Mouse (Mus musculus) MEL (cell line): ENCODE measurements around the gene Ncln. TPM values are rescaled to one million over a fixed set of nuclear protein-coding genes. Genes with fewer than 3 reads are reported as not detected.

Experiments used
- DNase-seq: peaks from one replicate; pipeline ENCODE4 v3.0.0; 2011; ENCODE audit warnings: low read depth, low spot score
- H3K27ac ChIP-seq: 2 replicates; pipeline ENCODE4 v1.5.1; 2012; ENCODE audit warnings: low read depth, mild to moderate bottlenecking, control low read depth, low read length, moderate library complexity; ENCODE audit not compliant: control insufficient read depth
- H3K27me3 ChIP-seq, 2 experiments: fragments of 150-350 bp in 1 of 2; sonication (generic) in 1 of 2; 2 replicates each; pipeline ENCODE4 v1.6.1; 2012; ENCODE audit warnings: low read length in 2 of 2, mild to moderate bottlenecking in 2 of 2, improper control_type of control experiment in 1 of 2, moderate library complexity in 1 of 2; ENCODE audit not compliant: insufficient read depth in 2 of 2, control insufficient read depth in 1 of 2
- H3K36me3 ChIP-seq, 2 experiments: 2 replicates each; pipeline ENCODE4 v1.6.1; 2012 to 2014; ENCODE audit warnings: low read length in 2 of 2, improper control_type of control experiment in 1 of 2, inconsistent platforms in 1 of 2, mild to moderate bottlenecking in 1 of 2; ENCODE audit not compliant: insufficient read depth in 2 of 2, control insufficient read depth in 1 of 2
- H3K4me1 ChIP-seq, 2 experiments: fragments of 150-350 bp in 1 of 2; sonication (generic) in 1 of 2; 2 replicates each; pipeline ENCODE4 v1.6.1; 2012; ENCODE audit warnings: low read length in 2 of 2, improper control_type of control experiment in 1 of 2, mild to moderate bottlenecking in 1 of 2; ENCODE audit not compliant: insufficient read depth in 2 of 2, control insufficient read depth in 1 of 2
- H3K4me3 ChIP-seq, 2 experiments: fragments of 150-350 bp in 1 of 2; sonication (generic) in 1 of 2; 2 replicates each; pipeline ENCODE4 v1.5.1; 2012; ENCODE audit warnings: low read depth in 2 of 2, low read length in 2 of 2, mild to moderate bottlenecking in 2 of 2, moderate library complexity in 2 of 2, control low read depth in 1 of 2, improper control_type of control experiment in 1 of 2; ENCODE audit not compliant: control insufficient read depth in 1 of 2, insufficient read depth in 1 of 2
- H3K79me2 ChIP-seq: 2 replicates; pipeline ENCODE4 v1.6.1; 2012; ENCODE audit warnings: mild to moderate bottlenecking, low read length, moderate library complexity; ENCODE audit not compliant: control insufficient read depth, poor library complexity, insufficient read depth
- H3K9ac ChIP-seq: 2 replicates; pipeline ENCODE4 v1.6.1; 2012; ENCODE audit warnings: low read depth, mild to moderate bottlenecking, control low read depth, low read length, moderate library complexity; ENCODE audit not compliant: control insufficient read depth, poor library complexity, severe bottlenecking
- H3K9me3 ChIP-seq: fragments of 150-350 bp; sonication (generic); replicated peaks from 2 replicates; pipeline ENCODE4 v1.6.1; 2012; ENCODE audit warnings: mild to moderate bottlenecking, low read length, improper control_type of control experiment, moderate library complexity; ENCODE audit not compliant: insufficient read depth
- BHLHE40 ChIP-seq: IDR thresholded peaks from 2 replicates; pipeline ENCODE4 v1.6.1; 2012; ENCODE audit warnings: low read depth, mild to moderate bottlenecking, inconsistent platforms, low read length, improper control_type of control experiment, borderline replicate concordance
- CHD1 ChIP-seq: IDR thresholded peaks from 2 replicates; pipeline ENCODE4 v1.6.1; 2012; ENCODE audit warnings: low read depth, mild to moderate bottlenecking, inconsistent platforms, low read length, improper control_type of control experiment
- E2F4 ChIP-seq: IDR thresholded peaks from 2 replicates; pipeline ENCODE4 v1.6.1; 2011; ENCODE audit warnings: low read depth, low read length, improper control_type of control experiment, borderline replicate concordance
- ELF1 ChIP-seq: IDR thresholded peaks from 2 replicates; pipeline ENCODE4 v1.6.1; 2014; ENCODE audit warnings: low read depth, mild to moderate bottlenecking, inconsistent platforms, low read length, improper control_type of control experiment, moderate library complexity
- EP300 ChIP-seq, 2 experiments: IDR thresholded peaks; 2 replicates each; pipeline ENCODE4 v1.6.1; 2011; ENCODE audit warnings: improper control_type of control experiment in 2 of 2, low read length in 2 of 2, low read depth in 1 of 2, mild to moderate bottlenecking in 1 of 2
- ETS1 ChIP-seq: IDR thresholded peaks from 2 replicates; pipeline ENCODE4 v1.6.1; 2012; ENCODE audit warnings: low read depth, mild to moderate bottlenecking, inconsistent platforms, low read length, improper control_type of control experiment, moderate library complexity
- JUND ChIP-seq: IDR thresholded peaks from 2 replicates; pipeline ENCODE4 v1.6.1; 2011; ENCODE audit warnings: low read depth, mild to moderate bottlenecking, improper control_type of control experiment, low read length
- KAT2A ChIP-seq: conservative IDR thresholded peaks from 2 replicates; pipeline ENCODE4 v1.6.1; 2012; ENCODE audit warnings: low read depth, low read length, improper control_type of control experiment, inconsistent platforms
- MAX ChIP-seq: IDR thresholded peaks from 2 replicates; pipeline ENCODE4 v1.6.1; 2011; ENCODE audit warnings: low read length, improper control_type of control experiment
- MAZ ChIP-seq: IDR thresholded peaks from 2 replicates; pipeline ENCODE4 v1.6.1; 2012; ENCODE audit warnings: low read depth, mild to moderate bottlenecking, inconsistent platforms, low read length, improper control_type of control experiment
- MEF2A ChIP-seq: IDR thresholded peaks from 2 replicates; pipeline ENCODE4 v1.6.1; 2014; ENCODE audit warnings: low read depth, mild to moderate bottlenecking, inconsistent platforms, low read length, improper control_type of control experiment; ENCODE audit not compliant: poor library complexity, insufficient replicate concordance, severe bottlenecking; ENCODE audit errors: extremely low read depth
- MYC ChIP-seq: IDR thresholded peaks from 2 replicates; pipeline ENCODE4 v1.6.1; 2011; ENCODE audit warnings: low read depth, mild to moderate bottlenecking, low read length, improper control_type of control experiment, moderate library complexity
- NRF1 ChIP-seq: IDR thresholded peaks from 2 replicates; pipeline ENCODE4 v1.6.1; 2014; ENCODE audit warnings: low read depth, mild to moderate bottlenecking, inconsistent platforms, low read length, improper control_type of control experiment, moderate library complexity; ENCODE audit not compliant: poor library complexity, insufficient read depth, severe bottlenecking
- POLR2A ChIP-seq, 2 experiments: IDR thresholded peaks; 2 replicates each; pipeline ENCODE4 v1.6.1; 2011 to 2012; ENCODE audit warnings: low read length in 2 of 2, mild to moderate bottlenecking in 2 of 2, control low read depth in 1 of 2, improper control_type of control experiment in 1 of 2, low read depth in 1 of 2, moderate library complexity in 1 of 2; ENCODE audit not compliant: control insufficient read depth in 1 of 2, insufficient read depth in 1 of 2, poor library complexity in 1 of 2
- RAD21 ChIP-seq: IDR thresholded peaks from 2 replicates; pipeline ENCODE4 v1.6.1; 2011; ENCODE audit warnings: mild to moderate bottlenecking, low read depth, low read length, improper control_type of control experiment
- RCOR1 ChIP-seq: IDR thresholded peaks from 2 replicates; pipeline ENCODE4 v1.6.1; 2012; ENCODE audit warnings: low read depth, mild to moderate bottlenecking, inconsistent platforms, low read length, improper control_type of control experiment
- SIN3A ChIP-seq: IDR thresholded peaks from 2 replicates; pipeline ENCODE4 v1.6.1; 2012; ENCODE audit warnings: low read length, improper control_type of control experiment, inconsistent platforms
- SMC3 ChIP-seq: IDR thresholded peaks from 2 replicates; pipeline ENCODE4 v1.6.1; 2011; ENCODE audit warnings: low read depth, low read length, improper control_type of control experiment
- TAL1 ChIP-seq: IDR thresholded peaks from 2 replicates; pipeline ENCODE4 v1.6.1; 2012; ENCODE audit warnings: mild to moderate bottlenecking, inconsistent platforms, low read length, moderate library complexity, mixed read lengths
- TCF12 ChIP-seq: IDR thresholded peaks from 2 replicates; pipeline ENCODE4 v1.6.1; 2014; ENCODE audit warnings: low read depth, mild to moderate bottlenecking, inconsistent platforms, low read length, improper control_type of control experiment, moderate library complexity
- UBTF ChIP-seq: IDR thresholded peaks from 2 replicates; pipeline ENCODE4 v1.6.1; 2012; ENCODE audit warnings: low read depth, mild to moderate bottlenecking, inconsistent platforms, low read length, improper control_type of control experiment, moderate library complexity, borderline replicate concordance; ENCODE audit not compliant: insufficient read depth
- USF1 ChIP-seq: IDR thresholded peaks from 2 replicates; pipeline ENCODE4 v1.6.1; 2014; ENCODE audit warnings: low read depth, mild to moderate bottlenecking, inconsistent platforms, low read length, improper control_type of control experiment, moderate library complexity
- ZKSCAN1 ChIP-seq: IDR thresholded peaks from 2 replicates; pipeline ENCODE4 v1.6.1; 2012; ENCODE audit warnings: low read depth, mild to moderate bottlenecking, inconsistent platforms, low read length, improper control_type of control experiment, moderate library complexity
- ZMIZ1 ChIP-seq: IDR thresholded peaks from 2 replicates; pipeline ENCODE4 v1.6.1; 2012; ENCODE audit warnings: low read depth, mild to moderate bottlenecking, inconsistent platforms, low read length, improper control_type of control experiment, moderate library complexity
- ZNF384 ChIP-seq: IDR thresholded peaks from 2 replicates; pipeline ENCODE4 v1.6.1; 2012; ENCODE audit warnings: low read depth, mild to moderate bottlenecking, inconsistent platforms, low read length, improper control_type of control experiment
- polyA plus RNA-seq, 2 experiments: library from polyadenylated mRNA; stranded (reverse) in 1 of 2; unstranded in 1 of 2; fragments of >175 nt in 1 of 2; fragments of >200 nt in 1 of 2; gene quantifications; 2 replicates each; pipeline versions ENCODE4 v1.2.1 to v1.2.4; 2012; ENCODE audit warnings: low replicate concordance in 2 of 2, low read depth in 1 of 2; ENCODE audit not compliant: insufficient read length in 2 of 2, insufficient read depth in 1 of 2, missing spikeins in 1 of 2
- total RNA-seq: library from RNA; depleted of rRNA; stranded (reverse); fragments of 300-350 nt; gene quantifications from 2 replicates; pipeline ENCODE4 v1.2.3, GENCODE M21; 2012

Ncln gene
- total and polyA plus RNA-seq, 3 experiments: 136 to 276 (median 215) TPM

DNA sequence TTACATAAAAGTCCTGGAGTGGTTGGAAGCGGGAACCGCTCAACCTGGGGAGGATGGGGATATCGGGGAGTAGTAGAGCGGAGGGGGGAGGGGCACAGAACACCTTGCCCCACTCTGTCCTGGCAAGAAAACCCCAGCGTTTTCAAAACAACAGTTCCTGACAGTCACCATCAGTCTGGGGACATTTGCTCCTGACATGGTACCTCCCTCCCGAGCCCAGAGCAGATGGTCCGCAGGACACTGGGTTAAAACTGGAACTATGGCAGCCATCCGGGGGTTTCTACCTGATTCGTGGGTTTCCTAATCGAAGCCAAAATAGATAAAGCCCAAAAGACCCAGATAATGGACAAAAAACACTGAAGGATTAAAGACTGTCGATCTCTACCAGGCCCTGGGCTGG is 35.2 kb downstream of the Ncln start:
- TF ChIP-seq ZMIZ1 (no peak), E2F4 (no peak), RCOR1 (no peak), ZNF384 (no peak), EP300 (IDR thresholded peaks at IDR 0.05; ENCODE audit: low read depth in 1 of 2, low read length in 2 of 2) (no peak)
- TF ChIP-seq, all 39 proteins: peak for 0

DNA sequence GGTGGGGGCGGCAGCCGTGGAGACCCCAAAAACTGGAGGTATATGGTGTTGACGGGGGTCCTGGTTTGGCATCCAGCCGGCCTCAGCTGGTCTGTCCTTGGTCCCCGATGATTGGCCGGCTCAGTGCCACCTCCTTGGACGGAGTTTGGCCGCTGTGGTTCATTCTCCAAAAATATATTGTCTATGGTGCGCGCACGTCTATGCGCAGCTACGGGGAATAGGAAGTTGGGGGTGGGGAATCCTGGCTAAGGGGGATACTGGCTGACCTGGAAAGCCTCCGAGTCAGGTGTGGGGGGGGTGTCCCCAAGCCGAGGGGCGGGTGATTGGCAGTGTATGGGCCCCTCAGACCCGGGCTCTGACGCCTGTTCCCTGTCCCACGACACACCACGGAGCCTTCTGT is 35.7 kb downstream of the Ncln start:
- Histone ChIP-seq H3K9me3 (no peaks in the 10 kb centered on the region), H3K9ac (no peak overlapping the region), H3K27me3 (no peaks in the 10 kb centered on the region; a peak in 2 of 4 replicates), H3K27ac (no peak overlapping the region), H3K4me1 (peaks cover 4 to 32% of the 10 kb centered on the region in 2 experiments), H3K79me2 (no peaks in the 10 kb centered on the region), H3K4me3 (peak overlapping the region; percentile 25 to 47; a peak in 2 of 4 replicates), H3K36me3 (peaks cover 0 to 3% of the 10 kb centered on the region in 2 experiments; a peak in 2 of 4 replicates)
- TF ChIP-seq ZKSCAN1 (no peak), USF1 (no peak), NRF1 (peak; percentile 45; the same call in 1 of the 2 replicates), JUND (no peak), MEF2A (no peak)
- no peak for DNase-seq

More for the DNA sequence above, 35.2 kb downstream of the Ncln start:
- no peak for DNase-seq
- Histone ChIP-seq H3K36me3 (peaks cover 0 to 3% of the 10 kb centered on the region in 2 experiments; a peak in 2 of 4 replicates), H3K4me1 (peaks cover 7 to 36% of the 10 kb centered on the region in 2 experiments), H3K79me2 (no peaks in the 10 kb centered on the region), H3K27me3 (no peaks in the 10 kb centered on the region; a peak in 2 of 4 replicates), H3K4me3 (peak overlapping the region; percentile 5 to 47), H3K9me3 (no peaks in the 10 kb centered on the region), H3K27ac (no peak overlapping the region), H3K9ac (peak overlapping the region; percentile 25; the same call in 1 of the 2 replicates)

DNA sequence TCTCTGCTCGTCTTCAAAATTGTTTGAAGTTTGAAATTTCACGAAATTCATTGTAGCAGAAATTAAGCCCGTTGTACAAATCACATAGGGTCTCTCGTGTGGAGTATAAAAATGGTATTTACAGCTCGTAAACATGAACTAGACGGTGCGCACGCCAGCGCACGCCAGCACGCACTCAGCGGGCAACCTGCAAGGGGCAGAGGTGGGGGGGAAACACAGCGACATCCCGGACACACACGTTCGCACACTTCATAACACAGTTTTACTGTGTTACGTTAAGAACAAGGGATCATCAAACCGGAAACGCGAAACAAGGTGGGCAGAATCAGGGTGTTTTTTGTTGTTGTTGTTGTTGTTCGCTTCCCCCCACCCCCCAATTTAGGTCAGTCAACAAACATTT is 36.8 kb downstream of the Ncln start:
- Histone ChIP-seq H3K27ac (no peak overlapping the region), H3K4me3 (no peak overlapping the region), H3K79me2 (no peaks in the 10 kb centered on the region), H3K27me3 (peaks cover 0 to 2% of the 10 kb centered on the region in 2 experiments; a peak in 2 of 4 replicates), H3K9me3 (no peaks in the 10 kb centered on the region), H3K36me3 (peaks cover 0 to 3% of the 10 kb centered on the region in 2 experiments; a peak in 2 of 4 replicates), H3K4me1 (peaks cover 3 to 26% of the 10 kb centered on the region in 2 experiments), H3K9ac (no peak overlapping the region)
- no peak for DNase-seq
- TF ChIP-seq POLR2A (IDR thresholded peaks at IDR 0.05; ENCODE audit: control insufficient read depth in 1 of 2, insufficient read depth in 1 of 2, low read depth in 1 of 2, low read length in 2 of 2, poor library complexity in 1 of 2) (no peak), SIN3A (no peak), MYC (no peak), UBTF (no peak), BHLHE40 (no peak), CHD1 (no peak), E2F4 (no peak), TCF12 (no peak), ETS1 (no peak), ZMIZ1 (no peak), SMC3 (no peak), RAD21 (no peak), KAT2A (no peak), MAZ (no peak), TAL1 (no peak), NRF1 (no peak), MAX (no peak), ELF1 (no peak), JUND (no peak)
